Mouse (Mus musculus): ENCODE measurements at regions not wholly inside any gene's neighbourhood (a gene's known extent, or its start where the extent isn't known, plus 50 kb on each side); places are given as distances from the start of the nearest gene placed in this dataset.
A peak's percentile ranks its signal among the peaks of the same experiment; 100 is the strongest.

DNA sequence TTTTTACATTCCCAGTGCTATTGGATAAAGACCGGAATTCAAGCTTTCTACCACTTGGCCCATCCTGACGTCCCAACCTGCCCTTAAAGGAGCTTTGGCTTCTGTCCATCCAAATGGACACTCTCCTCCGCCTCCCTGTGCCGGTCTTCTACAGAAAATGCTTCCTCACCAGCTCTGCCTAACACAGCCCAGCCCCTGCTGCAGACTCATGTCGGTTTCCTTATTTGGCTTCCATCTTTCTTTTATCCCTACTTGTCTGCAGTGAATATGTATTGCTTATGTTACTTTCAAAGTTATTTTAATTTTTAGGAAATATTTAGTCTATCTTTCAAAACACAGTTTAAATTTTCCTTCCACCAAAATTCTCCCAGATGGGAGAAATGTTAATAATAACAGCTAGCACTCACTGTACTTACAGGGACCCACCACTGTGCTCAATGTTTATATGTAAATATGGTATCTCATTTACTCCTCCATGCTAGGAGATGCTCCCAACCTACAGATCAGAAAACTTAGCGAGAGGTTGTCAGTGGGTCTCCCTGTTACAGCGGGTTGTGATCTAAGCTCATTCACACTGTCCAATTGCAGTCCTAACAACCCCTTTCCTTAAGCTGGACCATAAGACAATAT, 118.6 kb downstream of the Sptssa start:
- peaks cover 17% of the 10 kb centered on the region; the same call in 1 of the 2 replicates for H3K4me1 ChIP-seq (replicated peaks)
- WGBS: 89% methylated on average over 7 of the region's 7 CpGs
- H3K4me3 ChIP-seq (replicated peaks): no peak overlapping the region
- no peaks in the 10 kb centered on the region for H3K27me3 ChIP-seq
- H3K4me2 ChIP-seq (replicated peaks): no peak overlapping the region
- no peak for ATAC-seq
- no peaks in the 10 kb centered on the region for H3K9me3 ChIP-seq
- no peaks in the 10 kb centered on the region for H3K36me3 ChIP-seq
- no peak overlapping the region for H3K9ac ChIP-seq (replicated peaks)
- no peak overlapping the region for H3K27ac ChIP-seq

- Histone ChIP-seq H3K4me3 (replicated peaks) (no peak overlapping the region), H3K27me3 (no peaks in the 10 kb centered on the region), H3K36me3 (no peaks in the 10 kb centered on the region), H3K27ac (no peak overlapping the region), H3K9ac (replicated peaks) (no peak overlapping the region), H3K4me1 (replicated peaks) (peaks cover 17% of the 10 kb centered on the region; the same call in 1 of the 2 replicates), H3K4me2 (replicated peaks) (no peak overlapping the region), H3K9me3 (no peaks in the 10 kb centered on the region)
- WGBS: 77% methylated on average over 7 of the region's 7 CpGs
- ATAC-seq: no peak
These were observed 119.4 kb downstream of the Sptssa start for GRCm38 (mm10) chr12:54537022-54537421.

DNA sequence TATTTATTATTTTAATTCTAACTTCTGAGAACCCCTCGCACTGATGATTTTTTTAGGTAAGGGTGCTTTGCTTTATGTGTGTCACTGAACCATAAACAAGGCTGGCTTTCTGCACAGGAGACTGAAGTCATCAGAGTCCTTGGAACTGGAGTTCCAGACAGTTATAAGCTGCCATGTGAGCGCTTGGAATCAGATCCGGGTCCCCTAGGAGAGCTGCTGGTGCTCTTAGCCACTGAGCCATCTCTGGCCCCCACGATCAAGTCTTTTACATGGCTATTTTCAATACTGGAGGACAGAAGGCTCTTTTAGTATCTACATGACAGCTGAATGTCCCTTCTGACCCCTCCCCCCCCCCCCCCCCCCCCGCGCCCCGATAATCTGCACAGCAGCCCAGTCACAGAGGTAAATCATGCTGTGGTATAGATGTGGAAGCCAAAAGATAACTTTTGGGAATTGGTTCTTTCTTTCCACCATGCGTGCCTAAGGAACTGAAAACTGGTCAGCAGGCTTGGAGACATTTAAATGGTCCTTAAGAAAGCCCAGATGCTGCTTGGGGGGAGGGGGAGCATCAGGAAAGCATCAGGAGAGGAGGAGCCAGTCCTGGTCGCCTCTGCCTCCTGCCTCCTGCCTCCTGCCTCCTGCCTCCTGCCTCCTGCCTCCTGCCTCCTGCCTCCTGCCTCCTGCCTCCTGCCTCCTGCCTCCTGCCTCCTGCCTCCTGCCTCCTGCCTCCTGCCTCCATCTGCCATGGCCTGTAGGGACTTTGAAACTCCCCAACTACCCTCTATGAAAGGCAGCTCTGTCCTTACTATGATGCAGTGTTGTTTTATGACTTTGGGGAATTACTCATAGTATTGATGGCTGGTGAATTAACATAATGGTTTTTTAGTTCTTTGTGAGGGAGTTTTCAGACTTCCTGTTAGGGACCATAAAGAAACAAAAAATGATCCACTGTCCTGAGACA, 120.5 kb downstream of the Sptssa start:
- no peaks in the 10 kb centered on the region for H3K36me3 ChIP-seq
- no peak overlapping the region for H3K4me3 ChIP-seq (replicated peaks)
- no peak overlapping the region for H3K27ac ChIP-seq
- no peaks in the 10 kb centered on the region for H3K27me3 ChIP-seq
- ATAC-seq: no peak
- no peaks in the 10 kb centered on the region for H3K9me3 ChIP-seq
- no peak overlapping the region for H3K9ac ChIP-seq (replicated peaks)
- H3K4me1 ChIP-seq (replicated peaks): peaks cover 17% of the 10 kb centered on the region; the same call in 1 of the 2 replicates
- WGBS: 53% methylated on average over 6 of the region's 9 CpGs
- no peak overlapping the region for H3K4me2 ChIP-seq (replicated peaks)

- H3K9ac ChIP-seq (replicated peaks): no peak overlapping the region
- no peak overlapping the region for H3K4me2 ChIP-seq (replicated peaks)
- H3K27me3 ChIP-seq: no peaks in the 10 kb centered on the region
- H3K36me3 ChIP-seq: no peaks in the 10 kb centered on the region
- peaks cover 17% of the 10 kb centered on the region; the same call in 1 of the 2 replicates for H3K4me1 ChIP-seq (replicated peaks)
- no peaks in the 10 kb centered on the region for H3K9me3 ChIP-seq
- H3K27ac ChIP-seq: no peak overlapping the region
- whole genome bisulfite sequencing: 63% methylated on average over 7 of the region's 7 CpGs
- no peak overlapping the region for H3K4me3 ChIP-seq (replicated peaks)
- no peak for ATAC-seq
These were observed 121.5 kb downstream of the Sptssa start for GRCm38 (mm10) chr12:54534910-54535309.

- peak overlapping the region; percentile 30; the same call in 1 of the 2 replicates for H3K27ac ChIP-seq
- no peak overlapping the region for H3K4me3 ChIP-seq (replicated peaks)
- H3K27me3 ChIP-seq: no peaks in the 10 kb centered on the region
- no peak overlapping the region for H3K9ac ChIP-seq (replicated peaks)
- no peak overlapping the region for H3K4me2 ChIP-seq (replicated peaks)
- H3K4me1 ChIP-seq (replicated peaks): peaks cover 17% of the 10 kb centered on the region; the same call in 1 of the 2 replicates
- 55% methylated on average over 5 of the region's 5 CpGs for WGBS
- no peaks in the 10 kb centered on the region for H3K36me3 ChIP-seq
- no peaks in the 10 kb centered on the region for H3K9me3 ChIP-seq
- no peak for ATAC-seq
These were observed 123.2 kb downstream of the Sptssa start for GRCm38 (mm10) chr12:54533134-54533533.

- 87% methylated on average over 8 of the region's 8 CpGs for WGBS
- no peak overlapping the region for H3K27ac ChIP-seq
These were observed 124.3 kb downstream of the Sptssa start for GRCm38 (mm10) chr12:54532062-54532461.

DNA sequence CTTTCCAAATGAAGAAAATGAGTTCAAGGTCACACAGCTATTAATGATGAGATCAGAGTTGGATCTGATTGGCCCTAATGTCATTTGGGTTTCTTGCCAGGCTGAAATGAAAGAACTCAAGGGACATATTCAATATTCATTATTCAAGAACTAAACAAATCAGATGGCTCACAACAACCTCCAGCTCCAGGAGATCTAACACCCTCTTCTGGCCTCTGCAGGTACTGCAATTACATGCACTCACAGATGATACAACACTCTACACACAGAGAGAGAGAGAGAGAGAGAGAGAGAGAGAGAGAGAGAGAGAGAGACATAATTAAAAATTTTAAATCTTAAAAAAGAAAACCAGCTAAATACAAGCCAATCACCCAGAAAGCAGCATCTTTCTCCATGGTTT, 128.3 kb downstream of the Sptssa start:
- ATAC-seq: no peak
- H3K9me3 ChIP-seq: no peaks in the 10 kb centered on the region
- no peaks in the 10 kb centered on the region for H3K27me3 ChIP-seq
- H3K4me1 ChIP-seq (replicated peaks): no peaks in the 10 kb centered on the region
- H3K4me3 ChIP-seq (replicated peaks): no peak overlapping the region
- H3K4me2 ChIP-seq (replicated peaks): no peak overlapping the region
- no peaks in the 10 kb centered on the region for H3K36me3 ChIP-seq
- H3K9ac ChIP-seq (replicated peaks): no peak overlapping the region
- no peak overlapping the region for H3K27ac ChIP-seq

More at GRCm38 (mm10) chr12:54532062-54532461, 124.3 kb downstream of the Sptssa start:
- Histone ChIP-seq H3K4me2 (replicated peaks) (no peak overlapping the region), H3K4me1 (replicated peaks) (peaks cover 17% of the 10 kb centered on the region; the same call in 1 of the 2 replicates), H3K9me3 (no peaks in the 10 kb centered on the region), H3K27me3 (no peaks in the 10 kb centered on the region), H3K9ac (replicated peaks) (no peak overlapping the region), H3K36me3 (no peaks in the 10 kb centered on the region), H3K4me3 (replicated peaks) (no peak overlapping the region)
- no peak for ATAC-seq

DNA sequence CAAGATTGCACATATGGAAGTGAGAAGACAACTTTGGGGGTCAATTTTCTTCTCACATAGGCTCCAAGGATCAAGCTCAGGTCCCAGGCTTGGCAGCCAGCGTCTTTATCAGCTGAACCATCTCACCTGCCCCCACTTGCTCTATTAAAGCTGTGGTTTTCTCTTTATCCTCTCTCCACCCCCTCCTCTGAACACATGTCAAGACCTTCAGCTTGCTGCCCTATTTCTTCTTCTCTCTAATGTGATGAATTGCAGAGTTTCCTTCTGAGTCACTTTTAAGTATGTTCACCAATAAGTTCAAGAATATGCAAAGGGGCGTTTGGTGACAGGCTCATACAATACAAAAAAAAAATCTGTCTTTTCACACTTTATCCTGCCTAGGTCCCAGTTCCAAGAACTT, 128.8 kb downstream of the Sptssa start:
- ATAC-seq: no peak
- no peak overlapping the region for H3K9ac ChIP-seq (replicated peaks)
- WGBS: 75% methylated on average over 2 of the region's 2 CpGs

DNA sequence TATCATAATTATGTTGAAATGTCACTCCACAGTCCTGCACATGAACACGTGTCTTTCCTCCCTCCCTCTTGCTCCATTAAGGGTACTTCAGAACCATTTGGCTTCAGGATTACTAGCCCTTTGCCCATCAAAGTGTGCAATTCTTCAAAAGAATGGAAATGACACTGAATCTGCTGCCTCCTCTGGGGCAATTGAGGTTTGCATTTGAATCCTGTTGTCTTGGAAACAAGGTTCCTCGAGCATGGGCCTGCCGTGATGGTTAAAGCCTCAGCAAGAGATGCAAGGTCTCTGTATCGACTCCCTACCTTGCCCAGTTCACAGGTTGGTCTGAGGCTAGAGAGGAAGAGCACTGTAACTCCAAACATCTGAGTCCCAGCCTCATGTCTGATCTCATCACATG, 136.0 kb downstream of the Sptssa start:
- 10% methylated on average over 4 of the region's 4 CpGs for WGBS
- Histone ChIP-seq H3K4me3 (replicated peaks) (no peak overlapping the region), H3K9me3 (no peaks in the 10 kb centered on the region), H3K4me1 (replicated peaks) (peaks cover 5% of the 10 kb centered on the region; the same call in 1 of the 2 replicates), H3K27me3 (no peaks in the 10 kb centered on the region), H3K27ac (no peak overlapping the region), H3K4me2 (replicated peaks) (no peak overlapping the region), H3K36me3 (no peaks in the 10 kb centered on the region), H3K9ac (replicated peaks) (no peak overlapping the region)
- ATAC-seq: 0 out of 2 replicates have a peak, but pooled peaks have one; percentile 34

More for the DNA sequence above, 128.8 kb downstream of the Sptssa start:
- H3K4me1 ChIP-seq (replicated peaks): no peaks in the 10 kb centered on the region
- no peaks in the 10 kb centered on the region for H3K9me3 ChIP-seq
- H3K4me3 ChIP-seq (replicated peaks): no peak overlapping the region
- H3K27me3 ChIP-seq: no peaks in the 10 kb centered on the region
- H3K36me3 ChIP-seq: no peaks in the 10 kb centered on the region
- H3K27ac ChIP-seq: no peak overlapping the region
- no peak overlapping the region for H3K4me2 ChIP-seq (replicated peaks)

DNA sequence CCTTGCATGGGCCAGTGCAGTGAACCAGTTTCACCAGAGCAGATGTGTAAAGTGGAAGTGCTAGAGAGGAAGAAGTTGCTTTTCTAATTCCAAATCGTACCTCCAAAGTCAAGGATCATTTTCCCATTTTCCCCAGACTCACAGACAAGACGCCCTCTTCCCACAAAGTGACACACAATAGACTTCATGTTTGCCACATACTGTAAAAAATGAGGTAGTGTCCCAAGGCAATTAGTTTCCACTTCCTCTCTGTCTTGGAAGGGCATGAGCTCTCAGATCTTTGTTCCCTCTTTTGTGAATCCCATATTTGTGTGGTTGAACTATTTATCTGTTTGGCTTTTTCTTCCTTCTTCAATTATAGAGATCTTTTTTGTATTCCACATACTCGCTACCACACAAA, 137.0 kb downstream of the Sptssa start:
- Histone ChIP-seq H3K36me3 (no peaks in the 10 kb centered on the region), H3K27ac (no peak overlapping the region), H3K4me3 (replicated peaks) (no peak overlapping the region), H3K4me1 (replicated peaks) (peaks cover 5% of the 10 kb centered on the region; the same call in 1 of the 2 replicates), H3K4me2 (replicated peaks) (no peak overlapping the region), H3K27me3 (no peaks in the 10 kb centered on the region), H3K9ac (replicated peaks) (no peak overlapping the region), H3K9me3 (no peaks in the 10 kb centered on the region)
- WGBS: 92% methylated on average over 3 of the region's 3 CpGs
- ATAC-seq: no peak

GRCm38 (mm10) chr12:54517265-54517664, 139.1 kb downstream of the Sptssa start:
- H3K27me3 ChIP-seq: no peaks in the 10 kb centered on the region
- H3K4me1 ChIP-seq (replicated peaks): peaks cover 5% of the 10 kb centered on the region; the same call in 1 of the 2 replicates
- H3K4me3 ChIP-seq (replicated peaks): no peak overlapping the region
- no peak overlapping the region for H3K9ac ChIP-seq (replicated peaks)
- no peak overlapping the region for H3K4me2 ChIP-seq (replicated peaks)
- WGBS: 75% methylated on average over 3 of the region's 3 CpGs
- ATAC-seq: no peak
- H3K9me3 ChIP-seq: no peaks in the 10 kb centered on the region
- H3K27ac ChIP-seq: no peak overlapping the region
- no peaks in the 10 kb centered on the region for H3K36me3 ChIP-seq

- no peaks in the 10 kb centered on the region for H3K27me3 ChIP-seq
- 80% methylated on average over 3 of the region's 3 CpGs for WGBS
- H3K4me1 ChIP-seq (replicated peaks): peaks cover 5% of the 10 kb centered on the region; the same call in 1 of the 2 replicates
- no peak overlapping the region for H3K9ac ChIP-seq (replicated peaks)
- no peaks in the 10 kb centered on the region for H3K9me3 ChIP-seq
- H3K4me3 ChIP-seq (replicated peaks): no peak overlapping the region
- H3K27ac ChIP-seq: no peak overlapping the region
- no peak overlapping the region for H3K4me2 ChIP-seq (replicated peaks)
- no peaks in the 10 kb centered on the region for H3K36me3 ChIP-seq
- ATAC-seq: no peak
These were observed 139.9 kb downstream of the Sptssa start for GRCm38 (mm10) chr12:54516463-54516862.

Data from midbrain, embryonic 13.5 days (tissue).